Mouse (Mus musculus): ENCODE measurements around the gene Acsf3. TPM values are rescaled to one million over a fixed set of nuclear protein-coding genes. Genes with fewer than 3 reads are reported as not detected.

Acsf3 gene
- 17.7 and 18.7 TPM in 2 replicates for polyA plus RNA-seq (2016; fragmentation: Nextera tagmentation; extraction: Ambion mirVana)

DNA sequence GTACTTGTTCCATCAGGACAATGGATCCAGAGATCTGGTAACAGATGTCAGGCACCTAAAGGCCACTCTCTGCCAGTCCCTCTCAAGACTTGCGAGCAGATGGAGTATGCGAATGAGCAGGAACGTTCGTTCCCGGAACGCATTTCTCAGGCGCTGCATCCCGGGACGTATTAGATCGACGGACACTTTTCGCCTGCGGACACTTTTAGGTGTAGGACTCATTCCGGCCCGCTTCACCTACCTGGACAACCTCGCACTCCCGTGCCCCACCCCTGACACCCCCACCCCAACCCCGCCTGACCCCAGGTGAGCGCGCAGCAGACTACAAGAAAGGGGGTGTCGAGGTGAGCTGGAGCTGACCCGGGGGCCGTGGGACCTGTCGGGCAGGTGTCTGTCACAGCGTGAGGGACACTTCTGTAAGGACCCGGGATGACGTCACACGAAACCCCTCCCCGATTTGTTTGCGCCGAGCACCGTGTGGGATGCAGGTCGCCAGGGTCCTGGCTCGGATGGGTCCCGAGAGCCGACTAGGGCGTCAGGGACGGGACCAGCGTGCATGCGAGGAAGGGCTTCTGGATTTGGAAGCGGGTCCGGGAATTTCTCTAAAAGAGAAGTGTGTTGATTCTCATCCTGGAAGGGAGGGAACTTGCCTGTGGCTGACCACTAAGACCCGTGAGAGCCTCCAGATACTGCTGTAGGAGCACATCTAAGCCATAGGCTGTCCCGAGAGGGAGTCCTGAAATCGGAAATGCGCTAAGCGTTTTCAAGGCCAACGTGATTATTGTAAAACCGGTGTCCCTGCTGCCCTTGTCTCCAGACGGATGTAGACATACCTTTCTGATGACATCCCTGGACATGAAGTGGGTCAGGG, at the start of gene Acsf3:
Acsf3 (plus strand) TSS at position 202 of the 871 bp plus-strand sequence.
- Histone ChIP-seq H3K9ac (peak within 1 kb of the TSS; percentile 74), H3K27me3 (no peaks in the 10 kb centered on the region), H3K4me2 (replicated peaks) (peak within 1 kb of the TSS; percentile 87), H3K4me3 (peak within 1 kb of the TSS; percentile 66), H3K9me3 (no peaks in the 10 kb centered on the region), H3K36me3 (peaks cover 8% of the 10 kb centered on the region), H3K27ac (no peak within 1 kb of the TSS), H3K4me1 (peaks cover 4% of the 10 kb centered on the region)
- WGBS = 1% methylated on average over 50 of the region's 50 CpGs
- ATAC-seq (ENCODE audit: insufficient number of reproducible peaks, insufficient read depth, low FRiP score, low TSS enrichment) = peak; percentile 69; the same call in 1 of the 2 replicates

DNA sequence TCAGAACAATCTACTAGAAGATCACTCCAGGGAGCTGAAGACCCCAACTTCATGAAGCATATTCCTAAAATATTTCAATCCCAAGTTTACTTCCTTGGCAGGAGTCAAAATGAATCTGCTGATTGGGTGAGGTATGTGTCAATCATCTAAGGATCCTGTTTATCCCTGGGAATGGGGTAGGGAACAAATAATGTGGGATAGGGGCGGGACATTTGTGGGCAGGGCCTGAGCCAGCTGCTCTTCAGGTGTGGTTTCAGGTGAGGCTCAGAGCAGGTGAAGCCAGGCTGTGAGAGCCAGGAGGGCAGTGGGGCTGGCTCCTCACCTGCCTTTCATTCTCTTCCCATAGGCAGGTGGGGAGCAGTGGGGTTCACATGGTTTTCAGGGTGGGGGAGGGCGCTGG, 48.5 kb upstream of the Acsf3 start:
- no peak overlapping the region for H3K4me3 ChIP-seq
- H3K36me3 ChIP-seq = no peaks in the 10 kb centered on the region
- peaks cover 9% of the 10 kb centered on the region; the same call in 1 of the 2 replicates for H3K27me3 ChIP-seq
- H3K4me2 ChIP-seq (replicated peaks) = no peak overlapping the region
- ATAC-seq (ENCODE audit: insufficient number of reproducible peaks, insufficient read depth, low FRiP score, low TSS enrichment) = no peak
- H3K9me3 ChIP-seq = no peaks in the 10 kb centered on the region
- 63% methylated on average over 2 of the region's 2 CpGs for WGBS
- no peaks in the 10 kb centered on the region for H3K4me1 ChIP-seq
- no peak overlapping the region for H3K27ac ChIP-seq
- H3K9ac ChIP-seq = no peak overlapping the region

DNA sequence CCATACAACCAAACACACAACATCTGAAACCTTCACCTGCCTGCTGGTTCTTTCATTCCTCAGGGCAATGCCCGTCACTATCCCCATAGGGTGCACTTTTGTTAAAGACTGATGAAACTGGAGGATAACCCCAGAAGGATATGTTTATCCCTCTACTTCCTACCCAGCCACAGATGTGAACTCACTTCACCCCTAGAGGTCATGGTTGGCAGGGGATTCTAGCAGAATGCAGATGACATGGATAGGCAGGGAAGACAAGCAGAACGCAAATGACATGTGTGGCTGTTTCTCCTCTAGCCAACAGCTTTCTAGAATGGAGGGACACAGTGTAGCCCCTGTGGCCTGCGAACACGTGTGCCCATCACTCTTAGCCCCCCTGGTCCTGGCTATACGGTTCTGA, 47.9 kb upstream of the Acsf3 start:
- Histone ChIP-seq H3K4me2 (replicated peaks) (no peak overlapping the region), H3K27ac (no peak overlapping the region), H3K4me1 (no peaks in the 10 kb centered on the region), H3K27me3 (peaks cover 2% of the 10 kb centered on the region; the same call in 1 of the 2 replicates), H3K36me3 (no peaks in the 10 kb centered on the region), H3K9ac (no peak overlapping the region), H3K4me3 (no peak overlapping the region), H3K9me3 (no peaks in the 10 kb centered on the region)
- no peak for ATAC-seq (ENCODE audit: insufficient number of reproducible peaks, insufficient read depth, low FRiP score, low TSS enrichment)
- WGBS = 64% methylated on average over 5 of the region's 5 CpGs

GRCm38 (mm10) chr8:122728630-122729029, 46.7 kb upstream of the Acsf3 start:
- no peak overlapping the region for H3K9ac ChIP-seq
- no peak overlapping the region for H3K27ac ChIP-seq
- WGBS = 6% methylated on average over 3 of the region's 3 CpGs
- no peaks in the 10 kb centered on the region for H3K9me3 ChIP-seq
- H3K4me3 ChIP-seq = no peak overlapping the region
- ATAC-seq (ENCODE audit: insufficient number of reproducible peaks, insufficient read depth, low FRiP score, low TSS enrichment) = no peak
- no peak overlapping the region for H3K4me2 ChIP-seq (replicated peaks)
- H3K27me3 ChIP-seq = no peaks in the 10 kb centered on the region
- H3K36me3 ChIP-seq = no peaks in the 10 kb centered on the region
- H3K4me1 ChIP-seq = no peaks in the 10 kb centered on the region

DNA sequence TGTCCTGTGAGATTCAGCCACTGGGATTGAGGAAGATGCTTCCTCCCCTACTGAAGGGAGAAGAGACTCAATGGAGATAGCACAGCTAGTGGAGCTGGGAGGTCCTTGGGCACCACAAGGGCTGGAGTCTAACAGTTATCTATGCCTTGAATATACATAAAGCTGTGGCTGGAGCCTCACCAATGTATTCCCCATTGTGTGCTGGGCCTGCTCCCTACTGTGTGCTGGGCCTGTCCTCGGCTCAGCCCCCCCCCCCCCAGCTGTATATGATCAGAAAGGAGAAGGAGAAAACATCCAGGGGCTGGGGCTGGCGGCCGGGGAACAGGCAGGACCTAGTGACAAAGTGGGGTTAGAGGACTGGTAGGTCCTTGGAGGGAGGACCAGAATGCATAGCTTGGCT, 40.2 kb upstream of the Acsf3 start:
- H3K9ac ChIP-seq = no peak overlapping the region
- 56% methylated on average over 3 of the region's 3 CpGs for WGBS
- ATAC-seq (ENCODE audit: insufficient number of reproducible peaks, insufficient read depth, low FRiP score, low TSS enrichment) = no peak

DNA sequence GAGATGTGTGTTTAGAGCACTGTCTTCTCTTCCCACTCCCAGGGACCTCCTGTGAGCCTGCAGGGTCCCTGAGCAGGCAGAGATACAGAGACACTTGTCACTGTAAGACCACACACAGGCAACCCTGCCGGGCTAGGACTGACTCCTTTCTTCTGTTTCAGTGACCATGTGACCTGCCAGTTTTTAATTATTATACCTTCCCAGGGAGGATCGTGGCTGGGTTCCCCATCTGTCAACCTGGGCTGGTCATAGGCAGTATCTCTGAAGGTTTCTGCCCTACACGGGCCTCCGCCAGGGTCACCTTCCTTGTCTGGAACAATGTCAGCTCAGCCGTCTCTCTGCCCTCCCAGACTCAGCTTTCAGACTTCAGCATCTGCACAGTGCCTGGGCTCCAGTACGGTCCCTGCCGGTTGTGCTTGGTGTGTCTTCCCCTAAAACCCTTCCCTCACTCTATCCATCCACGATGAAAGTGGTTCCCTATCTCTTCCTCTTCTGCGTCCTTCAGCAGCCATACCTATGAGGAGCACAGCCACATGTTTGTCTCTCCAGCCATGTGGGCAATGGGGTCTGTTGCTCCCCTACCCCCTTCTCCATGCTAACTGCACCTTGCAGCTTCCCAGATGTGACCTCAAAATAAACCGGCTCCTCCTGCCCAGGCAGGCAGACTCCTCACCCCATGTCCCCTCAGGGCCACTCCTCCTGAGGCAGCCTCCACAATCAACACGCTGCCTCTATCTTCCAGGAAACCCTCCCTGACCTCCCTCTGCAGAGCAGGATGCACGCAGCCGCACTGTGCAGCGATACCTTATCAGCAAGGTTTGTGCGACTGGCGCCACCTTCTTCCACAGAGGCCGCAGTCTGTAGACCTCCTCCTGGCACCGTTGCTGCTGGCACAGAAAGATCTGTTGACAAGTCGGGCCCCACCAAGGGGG, 39.5 kb upstream of the Acsf3 start:
- Histone ChIP-seq H3K9ac (no peak overlapping the region), H3K36me3 (no peaks in the 10 kb centered on the region), H3K27ac (no peak overlapping the region), H3K4me2 (replicated peaks) (no peak overlapping the region), H3K4me3 (no peak overlapping the region), H3K4me1 (peaks cover 16% of the 10 kb centered on the region), H3K27me3 (0 out of 2 replicates have a peak, but pooled peaks cover 6% of the 10 kb centered on the region), H3K9me3 (no peaks in the 10 kb centered on the region)
- ATAC-seq (ENCODE audit: insufficient number of reproducible peaks, insufficient read depth, low FRiP score, low TSS enrichment) = no peak
- 58% methylated on average over 19 of the region's 19 CpGs for WGBS

More for the DNA sequence above, 40.2 kb upstream of the Acsf3 start:
- no peak overlapping the region for H3K4me2 ChIP-seq (replicated peaks)
- H3K4me3 ChIP-seq = no peak overlapping the region
- no peaks in the 10 kb centered on the region for H3K9me3 ChIP-seq
- H3K27ac ChIP-seq = no peak overlapping the region
- H3K27me3 ChIP-seq = 0 out of 2 replicates have a peak, but pooled peaks cover 6% of the 10 kb centered on the region
- H3K4me1 ChIP-seq = peaks cover 16% of the 10 kb centered on the region
- no peaks in the 10 kb centered on the region for H3K36me3 ChIP-seq

GRCm38 (mm10) chr8:122736623-122737022, 38.7 kb upstream of the Acsf3 start:
- Histone ChIP-seq H3K4me3 (no peak overlapping the region), H3K27ac (no peak overlapping the region), H3K27me3 (peaks cover 14% of the 10 kb centered on the region; the same call in 1 of the 2 replicates), H3K4me1 (peaks cover 16% of the 10 kb centered on the region), H3K9ac (no peak overlapping the region), H3K4me2 (replicated peaks) (no peak overlapping the region), H3K9me3 (no peaks in the 10 kb centered on the region), H3K36me3 (no peaks in the 10 kb centered on the region)
- ATAC-seq (ENCODE audit: insufficient number of reproducible peaks, insufficient read depth, low FRiP score, low TSS enrichment) = no peak
- WGBS = 86% methylated on average over 11 of the region's 11 CpGs

GRCm38 (mm10) chr8:122737071-122737470, 38.2 kb upstream of the Acsf3 start:
- no peak overlapping the region for H3K4me2 ChIP-seq (replicated peaks)
- H3K4me3 ChIP-seq = no peak overlapping the region
- H3K9ac ChIP-seq = no peak overlapping the region
- no peaks in the 10 kb centered on the region for H3K36me3 ChIP-seq
- 39% methylated on average over 4 of the region's 4 CpGs for WGBS
- peaks cover 18% of the 10 kb centered on the region; the same call in 1 of the 2 replicates for H3K27me3 ChIP-seq
- no peaks in the 10 kb centered on the region for H3K9me3 ChIP-seq
- no peak for ATAC-seq (ENCODE audit: insufficient number of reproducible peaks, insufficient read depth, low FRiP score, low TSS enrichment)
- H3K4me1 ChIP-seq = peaks cover 16% of the 10 kb centered on the region
- H3K27ac ChIP-seq = no peak overlapping the region

DNA sequence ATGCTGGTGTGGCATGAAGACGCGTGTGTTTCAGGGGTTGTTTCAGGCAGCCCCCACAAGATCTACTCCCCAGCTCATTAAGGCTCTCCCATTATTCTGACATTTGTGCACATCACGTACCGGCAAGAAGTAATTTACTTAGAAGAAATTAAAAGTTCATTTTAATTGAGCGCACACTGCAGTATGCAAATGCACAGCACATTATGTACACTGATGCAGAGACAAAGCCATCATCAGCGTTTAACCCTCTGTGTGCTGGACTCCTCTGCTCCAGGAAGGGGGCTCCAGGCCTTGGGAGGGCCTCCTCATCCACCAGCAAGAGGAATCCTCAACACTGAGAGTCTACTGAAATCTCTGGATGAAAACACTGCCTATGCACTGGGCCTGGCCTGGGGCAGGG, 37.4 kb upstream of the Acsf3 start:
- no peak for ATAC-seq (ENCODE audit: insufficient number of reproducible peaks, insufficient read depth, low FRiP score, low TSS enrichment)
- WGBS = 83% methylated on average over 6 of the region's 6 CpGs
- H3K27me3 ChIP-seq = peaks cover 23% of the 10 kb centered on the region; the same call in 1 of the 2 replicates

GRCm38 (mm10) chr8:122739102-122739725, 36.1 kb upstream of the Acsf3 start:
- no peaks in the 10 kb centered on the region for H3K9me3 ChIP-seq
- H3K4me3 ChIP-seq = no peak overlapping the region
- H3K27me3 ChIP-seq = peaks cover 29% of the 10 kb centered on the region; the same call in 1 of the 2 replicates
- no peak overlapping the region for H3K4me2 ChIP-seq (replicated peaks)
- no peak for ATAC-seq (ENCODE audit: insufficient number of reproducible peaks, insufficient read depth, low FRiP score, low TSS enrichment)
- H3K27ac ChIP-seq = no peak overlapping the region
- H3K36me3 ChIP-seq = no peaks in the 10 kb centered on the region
- peaks cover 20% of the 10 kb centered on the region for H3K4me1 ChIP-seq
- 23% methylated on average over 11 of the region's 11 CpGs for WGBS
- H3K9ac ChIP-seq = no peak overlapping the region

More for the DNA sequence above, 37.4 kb upstream of the Acsf3 start:
- H3K9ac ChIP-seq = no peak overlapping the region
- H3K9me3 ChIP-seq = no peaks in the 10 kb centered on the region
- no peak overlapping the region for H3K4me2 ChIP-seq (replicated peaks)
- no peak overlapping the region for H3K4me3 ChIP-seq
- no peak overlapping the region for H3K27ac ChIP-seq
- no peaks in the 10 kb centered on the region for H3K36me3 ChIP-seq
- peaks cover 19% of the 10 kb centered on the region for H3K4me1 ChIP-seq

DNA sequence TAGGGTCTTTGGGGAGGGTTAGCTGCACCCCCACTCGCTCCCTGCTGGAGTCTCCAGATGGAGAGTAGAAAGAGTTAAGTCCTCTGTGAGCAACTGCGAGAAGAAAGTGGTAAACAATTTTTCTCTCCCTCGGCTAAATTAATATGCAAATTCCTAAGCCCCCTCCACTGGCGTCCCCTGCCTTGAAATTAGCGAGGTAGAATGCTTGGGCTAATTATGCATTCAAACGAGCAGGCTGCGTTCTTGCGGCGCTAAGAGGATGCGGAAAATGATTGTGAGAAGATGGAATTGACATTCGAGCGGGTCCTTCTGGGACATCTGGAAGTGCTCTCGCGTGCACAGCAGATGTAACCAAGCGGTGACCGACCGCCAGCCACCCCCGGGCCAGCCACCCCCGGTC, 32.8 kb upstream of the Acsf3 start:
- WGBS = 11% methylated on average over 19 of the region's 19 CpGs
- no peaks in the 10 kb centered on the region for H3K36me3 ChIP-seq
- no peaks in the 10 kb centered on the region for H3K9me3 ChIP-seq
- H3K27ac ChIP-seq = no peak overlapping the region
- peaks cover 49% of the 10 kb centered on the region for H3K27me3 ChIP-seq
- peaks cover 29% of the 10 kb centered on the region for H3K4me1 ChIP-seq
- H3K9ac ChIP-seq = no peak overlapping the region; the same call in 1 of the 2 replicates
- no peak overlapping the region for H3K4me3 ChIP-seq
- ATAC-seq (ENCODE audit: insufficient number of reproducible peaks, insufficient read depth, low FRiP score, low TSS enrichment) = no peak
- H3K4me2 ChIP-seq (replicated peaks) = no peak overlapping the region

All from embryonic facial prominence, embryonic 12.5 days (tissue).